Mouse (Mus musculus) lung, postnatal 10 days (tissue): ENCODE data around the gene Cacna2d3.

Experiments used
- DNase-seq: peaks from one replicate; pipeline ENCODE4 v3.0.0; 2021

Cacna2d3 gene

GRCm38 (mm10) chr14:29042355-29042754, 679.3 kb downstream of the Cacna2d3 start:
- no peak for DNase-seq

GRCm38 (mm10) chr14:29041498-29041897, 680.2 kb downstream of the Cacna2d3 start:
- no peak for DNase-seq

GRCm38 (mm10) chr14:29040606-29041364, 680.9 kb downstream of the Cacna2d3 start:
- peak; percentile 35 for DNase-seq

GRCm38 (mm10) chr14:29038246-29038645, 683.4 kb downstream of the Cacna2d3 start:
- no peak for DNase-seq

GRCm38 (mm10) chr14:29031858-29032395, 689.7 kb downstream of the Cacna2d3 start:
- no peak for DNase-seq

GRCm38 (mm10) chr14:29030519-29030918, 691.1 kb downstream of the Cacna2d3 start:
- no peak for DNase-seq

- no peak for DNase-seq
These were observed 691.7 kb downstream of the Cacna2d3 start for GRCm38 (mm10) chr14:29029896-29030420.

- no peak for DNase-seq
These were observed 692.6 kb downstream of the Cacna2d3 start for GRCm38 (mm10) chr14:29029107-29029469.

- no peak for DNase-seq
These were observed 693.1 kb downstream of the Cacna2d3 start for GRCm38 (mm10) chr14:29028391-29029106.

GRCm38 (mm10) chr14:29027276-29027675, 694.4 kb downstream of the Cacna2d3 start:
- DNase-seq, result no peak

- no peak for DNase-seq
These were observed 696.3 kb downstream of the Cacna2d3 start for GRCm38 (mm10) chr14:29025335-29025734.

- no peak for DNase-seq
These were observed 698.4 kb downstream of the Cacna2d3 start for GRCm38 (mm10) chr14:29023246-29023645.

GRCm38 (mm10) chr14:29021295-29021694, 700.4 kb downstream of the Cacna2d3 start:
- DNase-seq, result no peak

GRCm38 (mm10) chr14:29018316-29019000, 703.2 kb downstream of the Cacna2d3 start:
- no peak for DNase-seq

- peak; percentile 26 for DNase-seq
These were observed 703.8 kb downstream of the Cacna2d3 start, which contains the start of gene Lrtm1 for GRCm38 (mm10) chr14:29017883-29018282. Gene Lrtm1 (plus strand): TSS chr14:29018208.

- DNase-seq, result no peak
These were observed 705.8 kb downstream of the Cacna2d3 start for GRCm38 (mm10) chr14:29015896-29016295.

GRCm38 (mm10) chr14:29014680-29015079, 707.0 kb downstream of the Cacna2d3 start:
- no peak for DNase-seq

GRCm38 (mm10) chr14:29013161-29013560, 708.5 kb downstream of the Cacna2d3 start:
- DNase-seq, result no peak

- DNase-seq, result no peak
These were observed 712.0 kb downstream of the Cacna2d3 start for GRCm38 (mm10) chr14:29009644-29010043.

GRCm38 (mm10) chr14:29005228-29005840, 716.3 kb downstream of the Cacna2d3 start:
- DNase-seq, result no peak

GRCm38 (mm10) chr14:28996569-28996968, 725.1 kb downstream of the Cacna2d3 start:
- no peak for DNase-seq

- DNase-seq, result peak; percentile 39
These were observed 733.3 kb downstream of the Cacna2d3 start for GRCm38 (mm10) chr14:28988211-28988900.
